Mouse (Mus musculus): Measurements from ENCODE around the gene S100a3. TPM values are rescaled to one million over a fixed set of nuclear protein-coding genes. Genes with fewer than 3 reads are reported as not detected.

Gene S100a3
- polyA plus RNA-seq, 1 experiment from 2014 or later, result 0.39 TPM

DNA sequence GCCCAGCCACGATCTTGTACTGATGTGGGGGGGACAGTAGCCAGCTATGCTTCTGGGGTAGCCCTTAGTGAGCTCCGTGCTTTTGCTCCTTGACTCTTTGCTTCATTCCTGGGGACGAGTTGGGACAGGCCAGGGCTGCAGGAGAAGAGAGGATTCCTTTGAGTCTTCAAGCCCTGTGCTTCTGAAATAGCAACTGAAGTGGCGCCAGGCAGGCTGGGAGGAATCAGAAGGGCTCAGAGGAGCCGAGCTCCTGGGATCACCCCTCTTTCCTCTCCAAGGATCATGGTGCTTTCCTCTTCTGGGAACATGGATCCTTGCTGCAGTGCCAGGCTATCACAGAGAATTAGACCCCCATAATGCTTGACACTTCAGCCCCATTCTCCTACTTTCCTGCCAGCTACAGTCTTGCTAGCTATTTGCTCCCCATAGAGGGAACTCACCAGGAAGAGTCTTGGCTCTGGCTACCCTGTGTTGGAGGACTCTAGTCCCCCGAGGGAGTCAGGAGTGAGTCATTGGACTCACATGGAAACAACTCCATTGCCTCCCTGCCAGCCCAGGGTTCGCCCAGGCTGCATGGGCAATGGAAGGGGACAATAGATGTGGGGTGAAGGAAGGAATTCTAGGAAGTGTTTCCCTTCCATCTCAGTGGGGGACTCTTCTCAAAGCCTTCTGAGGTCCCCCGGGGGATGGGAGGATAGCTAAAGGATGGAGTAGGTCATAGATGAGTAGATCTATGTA is 40.2 kb downstream of the S100a3 start:
- WGBS, result 80% methylated on average over 8 of the region's 8 CpGs
- H3K9me3 ChIP-seq (ENCODE audit: control insufficient read depth, low read length), result no peaks in the 10 kb centered on the region
- H3K4me1 ChIP-seq (replicated peaks; ENCODE audit: control insufficient read depth, insufficient read depth, low read length), result peaks cover 16% of the 10 kb centered on the region
- no peaks in the 10 kb centered on the region for H3K36me3 ChIP-seq (ENCODE audit: control insufficient read depth, insufficient read depth, low read length)
- no peak overlapping the region for H3K4me2 ChIP-seq (ENCODE audit: low read length)
- H3K9ac ChIP-seq (ENCODE audit: low read length), result no peak overlapping the region
- no peak overlapping the region for H3K27ac ChIP-seq (ENCODE audit: low read depth)
- no peak for ATAC-seq (replicated peaks; ENCODE audit: low FRiP score, low TSS enrichment, low read depth)
- DNase-seq (ENCODE audit: low spot score), result no peak
- H3K4me3 ChIP-seq (ENCODE audit: low read depth, low read length), result no peak overlapping the region
- no peaks in the 10 kb centered on the region for H3K27me3 ChIP-seq (replicated peaks; ENCODE audit: control insufficient read depth, insufficient read depth, low read length)

DNA sequence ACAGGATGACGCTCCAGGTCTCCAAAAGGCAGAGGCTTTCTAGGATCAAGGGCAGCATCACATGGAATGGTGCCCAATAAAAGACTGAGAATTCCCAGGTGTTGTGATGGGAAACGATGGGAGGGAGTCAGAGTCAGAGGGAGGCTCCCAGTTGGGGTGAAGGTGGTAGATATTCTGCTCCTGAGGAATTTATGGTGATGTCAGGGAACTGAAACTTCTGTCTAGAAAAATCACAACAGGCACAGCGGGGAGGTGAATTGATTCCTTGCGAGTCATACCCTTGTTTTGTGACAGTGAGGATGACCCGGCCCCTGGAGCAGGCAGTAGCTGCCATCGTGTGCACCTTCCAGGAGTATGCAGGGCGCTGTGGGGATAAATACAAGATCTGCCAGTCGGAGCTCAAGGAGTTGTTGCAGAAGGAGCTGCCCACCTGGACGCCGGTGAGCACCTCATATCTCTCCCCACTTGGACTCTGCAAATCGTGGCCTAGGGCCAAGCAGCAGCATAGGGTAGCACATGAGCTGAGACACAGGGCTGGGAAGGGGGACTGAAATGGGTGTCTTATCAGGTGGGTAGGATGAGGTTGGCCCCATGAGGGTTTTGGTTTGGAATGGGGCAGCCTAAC is 41.2 kb downstream of the S100a3 start, which contains the start of gene Gm42674:
Gene Gm42674, plus strand, starts transcription at position 419 of the 625 bp plus-strand sequence.
- no peak within 1 kb of the TSS for H3K4me3 ChIP-seq (ENCODE audit: low read depth, low read length)
- H3K4me1 ChIP-seq (replicated peaks; ENCODE audit: control insufficient read depth, insufficient read depth, low read length), result peaks cover 23% of the 10 kb centered on the region
- ATAC-seq (replicated peaks; ENCODE audit: low FRiP score, low TSS enrichment, low read depth), result no peak
- no peak for DNase-seq (ENCODE audit: low spot score)
- no peak within 1 kb of the TSS for H3K27ac ChIP-seq (ENCODE audit: low read depth)
- H3K36me3 ChIP-seq (ENCODE audit: control insufficient read depth, insufficient read depth, low read length), result no peaks in the 10 kb centered on the region
- H3K27me3 ChIP-seq (replicated peaks; ENCODE audit: control insufficient read depth, insufficient read depth, low read length), result no peaks in the 10 kb centered on the region
- no peak within 1 kb of the TSS for H3K4me2 ChIP-seq (ENCODE audit: low read length)
- WGBS, result 76% methylated on average over 11 of the region's 11 CpGs
- H3K9me3 ChIP-seq (ENCODE audit: control insufficient read depth, low read length), result no peaks in the 10 kb centered on the region
- H3K9ac ChIP-seq (ENCODE audit: low read length), result no peak within 1 kb of the TSS

DNA sequence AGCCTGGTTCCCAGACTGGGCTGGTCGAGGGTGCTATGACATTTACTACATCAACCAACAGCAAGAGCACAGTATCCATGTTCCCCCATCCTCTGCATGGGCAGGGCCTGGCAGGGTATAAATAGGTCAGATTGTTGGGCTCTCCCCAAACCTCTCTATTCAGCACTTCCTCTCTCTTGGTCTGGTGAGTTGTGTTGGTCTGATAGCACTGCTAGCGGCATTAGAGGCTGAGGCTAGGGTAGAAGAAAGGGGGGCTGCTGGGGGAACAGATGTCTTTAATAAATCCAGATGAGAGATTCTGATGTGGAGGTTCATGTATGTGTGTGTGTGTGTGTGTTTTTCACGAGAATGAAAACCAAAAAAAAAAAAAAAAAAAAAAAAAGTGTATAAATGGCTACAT is 43.2 kb downstream of the S100a3 start, which contains the start of gene S100a4:
Gene S100a4, plus strand, starts transcription at position 149 of the 400 bp plus-strand sequence.
- Histone ChIP-seq H3K27ac (ENCODE audit: low read depth) (peak within 1 kb of the TSS; percentile 44), H3K4me2 (ENCODE audit: low read length) (no peak within 1 kb of the TSS), H3K27me3 (replicated peaks; ENCODE audit: control insufficient read depth, insufficient read depth, low read length) (no peaks in the 10 kb centered on the region), H3K9ac (ENCODE audit: low read length) (no peak within 1 kb of the TSS), H3K4me1 (replicated peaks; ENCODE audit: control insufficient read depth, insufficient read depth, low read length) (peaks cover 23% of the 10 kb centered on the region), H3K4me3 (ENCODE audit: low read depth, low read length) (no peak within 1 kb of the TSS), H3K36me3 (ENCODE audit: control insufficient read depth, insufficient read depth, low read length) (no peaks in the 10 kb centered on the region), H3K9me3 (ENCODE audit: control insufficient read depth, low read length) (no peaks in the 10 kb centered on the region)
- WGBS, result 43% methylated on average over 3 of the region's 3 CpGs
- no peak for DNase-seq (ENCODE audit: low spot score)
- no peak for ATAC-seq (replicated peaks; ENCODE audit: low FRiP score, low TSS enrichment, low read depth)

DNA sequence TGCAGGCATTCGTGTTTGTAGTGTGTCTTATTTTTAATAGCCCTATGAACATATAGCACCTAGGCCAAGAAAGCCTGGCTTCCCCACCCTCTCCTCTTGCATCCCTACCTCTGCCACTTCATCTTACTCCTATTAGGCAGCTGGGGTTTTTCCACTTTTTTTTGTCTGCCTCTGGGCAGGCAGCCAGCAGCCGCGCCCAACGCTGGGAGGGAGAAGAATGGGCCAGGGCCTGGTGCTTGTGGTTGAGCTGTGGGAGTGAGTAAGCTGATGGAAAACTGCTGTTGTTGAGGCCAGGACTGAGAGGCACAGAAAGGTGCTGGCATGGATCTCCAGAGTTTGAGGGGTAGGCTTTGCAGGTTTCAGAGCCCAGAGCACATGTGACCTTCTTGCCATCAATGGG is 44.0 kb downstream of the S100a3 start:
- Histone ChIP-seq H3K9ac (ENCODE audit: low read length) (no peak overlapping the region), H3K4me3 (ENCODE audit: low read depth, low read length) (no peak overlapping the region), H3K27me3 (replicated peaks; ENCODE audit: control insufficient read depth, insufficient read depth, low read length) (no peaks in the 10 kb centered on the region), H3K9me3 (ENCODE audit: control insufficient read depth, low read length) (no peaks in the 10 kb centered on the region), H3K4me1 (replicated peaks; ENCODE audit: control insufficient read depth, insufficient read depth, low read length) (peaks cover 23% of the 10 kb centered on the region), H3K27ac (ENCODE audit: low read depth) (peak overlapping the region; percentile 44), H3K4me2 (ENCODE audit: low read length) (no peak overlapping the region), H3K36me3 (ENCODE audit: control insufficient read depth, insufficient read depth, low read length) (no peaks in the 10 kb centered on the region)
- DNase-seq (ENCODE audit: low spot score) (peak; percentile 88), ATAC-seq (replicated peaks; ENCODE audit: low FRiP score, low TSS enrichment, low read depth) (peak; percentile 73)
- 28% methylated on average over 4 of the region's 4 CpGs for WGBS

DNA sequence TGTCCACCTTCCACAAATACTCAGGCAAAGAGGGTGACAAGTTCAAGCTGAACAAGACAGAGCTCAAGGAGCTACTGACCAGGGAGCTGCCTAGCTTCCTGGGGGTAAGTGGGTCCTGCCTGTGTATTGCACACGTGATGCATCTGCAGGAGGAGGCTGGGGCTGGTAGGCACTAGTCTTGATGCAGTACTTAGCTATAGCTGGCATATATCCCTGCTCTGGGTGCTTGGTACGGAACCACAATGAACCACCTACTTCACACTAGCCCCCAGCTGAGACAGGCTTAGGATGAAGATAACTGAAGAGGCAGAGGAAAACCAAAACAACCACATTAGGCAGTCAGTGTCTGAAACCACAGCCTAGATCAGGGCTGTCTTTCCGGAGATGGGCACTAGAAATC is 44.7 kb downstream of the S100a3 start:
- H3K36me3 ChIP-seq (ENCODE audit: control insufficient read depth, insufficient read depth, low read length), result no peaks in the 10 kb centered on the region
- no peaks in the 10 kb centered on the region for H3K9me3 ChIP-seq (ENCODE audit: control insufficient read depth, low read length)
- no peak for DNase-seq (ENCODE audit: low spot score)
- no peaks in the 10 kb centered on the region for H3K27me3 ChIP-seq (replicated peaks; ENCODE audit: control insufficient read depth, insufficient read depth, low read length)
- no peak overlapping the region for H3K9ac ChIP-seq (ENCODE audit: low read length)
- WGBS, result 84% methylated on average over 3 of the region's 3 CpGs
- H3K4me3 ChIP-seq (ENCODE audit: low read depth, low read length), result no peak overlapping the region
- H3K27ac ChIP-seq (ENCODE audit: low read depth), result peak overlapping the region; percentile 40
- no peak for ATAC-seq (replicated peaks; ENCODE audit: low FRiP score, low TSS enrichment, low read depth)
- H3K4me1 ChIP-seq (replicated peaks; ENCODE audit: control insufficient read depth, insufficient read depth, low read length), result peaks cover 23% of the 10 kb centered on the region
- H3K4me2 ChIP-seq (ENCODE audit: low read length), result no peak overlapping the region

DNA sequence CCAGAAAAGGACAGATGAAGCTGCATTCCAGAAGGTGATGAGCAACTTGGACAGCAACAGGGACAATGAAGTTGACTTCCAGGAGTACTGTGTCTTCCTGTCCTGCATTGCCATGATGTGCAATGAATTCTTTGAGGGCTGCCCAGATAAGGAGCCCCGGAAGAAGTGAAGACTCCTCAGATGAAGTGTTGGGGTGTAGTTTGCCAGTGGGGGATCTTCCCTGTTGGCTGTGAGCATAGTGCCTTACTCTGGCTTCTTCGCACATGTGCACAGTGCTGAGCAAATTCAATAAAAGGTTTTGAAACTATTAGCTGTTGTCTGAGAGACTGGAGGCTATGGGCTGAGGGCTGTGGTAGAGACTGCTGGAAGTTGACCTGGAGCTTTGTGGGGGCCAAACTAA is 45.4 kb downstream of the S100a3 start:
- no peak for ATAC-seq (replicated peaks; ENCODE audit: low FRiP score, low TSS enrichment, low read depth)
- WGBS, result 77% methylated on average over 2 of the region's 2 CpGs
- no peak overlapping the region for H3K9ac ChIP-seq (ENCODE audit: low read length)

DNA sequence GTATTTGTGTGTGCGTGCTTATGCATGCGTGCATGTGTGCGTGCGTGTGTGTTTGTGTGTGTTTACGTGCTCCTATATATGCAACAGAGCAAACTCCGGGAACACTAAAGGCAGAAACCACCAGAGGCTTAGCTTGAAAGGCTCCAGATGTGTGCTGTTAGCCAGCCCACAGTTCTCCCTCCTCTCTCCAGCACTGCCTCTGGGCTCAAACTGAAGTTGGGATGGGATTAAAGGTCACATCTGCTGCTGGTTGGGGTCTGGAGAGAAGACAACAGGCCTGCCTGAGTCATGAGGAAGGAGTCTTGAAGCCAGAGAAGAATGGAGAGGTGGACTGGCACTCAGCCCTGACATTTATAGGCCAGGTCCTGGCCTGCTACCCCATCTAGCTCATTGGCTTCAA is 45.8 kb downstream of the S100a3 start:
- Histone ChIP-seq H3K4me3 (ENCODE audit: low read depth, low read length) (no peak overlapping the region), H3K27me3 (replicated peaks; ENCODE audit: control insufficient read depth, insufficient read depth, low read length) (no peaks in the 10 kb centered on the region), H3K4me2 (ENCODE audit: low read length) (no peak overlapping the region), H3K9me3 (ENCODE audit: control insufficient read depth, low read length) (no peaks in the 10 kb centered on the region), H3K27ac (ENCODE audit: low read depth) (peak overlapping the region; percentile 39), H3K9ac (ENCODE audit: low read length) (no peak overlapping the region), H3K36me3 (ENCODE audit: control insufficient read depth, insufficient read depth, low read length) (no peaks in the 10 kb centered on the region), H3K4me1 (replicated peaks; ENCODE audit: control insufficient read depth, insufficient read depth, low read length) (peaks cover 23% of the 10 kb centered on the region)
- WGBS, result 55% methylated on average over 6 of the region's 6 CpGs
- ATAC-seq (replicated peaks; ENCODE audit: low FRiP score, low TSS enrichment, low read depth), result no peak
- DNase-seq (ENCODE audit: low spot score), result no peak

More for the DNA sequence above, 45.4 kb downstream of the S100a3 start:
- H3K4me3 ChIP-seq (ENCODE audit: low read depth, low read length), result no peak overlapping the region
- no peaks in the 10 kb centered on the region for H3K36me3 ChIP-seq (ENCODE audit: control insufficient read depth, insufficient read depth, low read length)
- H3K4me2 ChIP-seq (ENCODE audit: low read length), result no peak overlapping the region
- DNase-seq (ENCODE audit: low spot score), result no peak
- no peaks in the 10 kb centered on the region for H3K27me3 ChIP-seq (replicated peaks; ENCODE audit: control insufficient read depth, insufficient read depth, low read length)
- peak overlapping the region; percentile 39 for H3K27ac ChIP-seq (ENCODE audit: low read depth)
- peaks cover 23% of the 10 kb centered on the region for H3K4me1 ChIP-seq (replicated peaks; ENCODE audit: control insufficient read depth, insufficient read depth, low read length)
- no peaks in the 10 kb centered on the region for H3K9me3 ChIP-seq (ENCODE audit: control insufficient read depth, low read length)

DNA sequence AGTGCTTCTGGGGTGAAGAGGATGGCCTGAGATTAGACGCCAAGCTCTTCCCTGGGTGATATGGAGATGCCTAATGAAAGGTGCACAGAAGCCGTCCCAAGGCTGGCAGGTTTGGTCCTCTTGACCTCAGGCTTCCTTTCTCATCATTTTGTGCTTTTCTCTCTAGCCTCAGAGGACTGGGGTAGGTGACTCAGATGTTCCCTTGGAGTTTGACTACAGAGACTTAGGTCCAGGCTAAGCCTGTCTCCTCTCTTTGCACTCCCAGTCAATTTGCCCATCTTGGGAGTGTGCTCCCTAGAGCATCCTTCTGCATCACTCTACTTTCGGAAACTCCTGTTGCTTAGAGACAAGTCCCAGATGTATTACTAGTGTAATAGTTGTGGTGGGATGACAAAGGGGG is 47.0 kb downstream of the S100a3 start:
- DNase-seq (ENCODE audit: low spot score) (no peak), ATAC-seq (replicated peaks; ENCODE audit: low FRiP score, low TSS enrichment, low read depth) (no peak)
- peaks cover 23% of the 10 kb centered on the region for H3K4me1 ChIP-seq (replicated peaks; ENCODE audit: control insufficient read depth, insufficient read depth, low read length)
- WGBS, result 85% methylated on average over 3 of the region's 3 CpGs
- H3K4me3 ChIP-seq (ENCODE audit: low read depth, low read length), result no peak overlapping the region
- no peak overlapping the region for H3K4me2 ChIP-seq (ENCODE audit: low read length)
- H3K9me3 ChIP-seq (ENCODE audit: control insufficient read depth, low read length), result no peaks in the 10 kb centered on the region
- no peak overlapping the region for H3K27ac ChIP-seq (ENCODE audit: low read depth)
- H3K9ac ChIP-seq (ENCODE audit: low read length), result no peak overlapping the region
- H3K36me3 ChIP-seq (ENCODE audit: control insufficient read depth, insufficient read depth, low read length), result no peaks in the 10 kb centered on the region
- H3K27me3 ChIP-seq (replicated peaks; ENCODE audit: control insufficient read depth, insufficient read depth, low read length), result no peaks in the 10 kb centered on the region

DNA sequence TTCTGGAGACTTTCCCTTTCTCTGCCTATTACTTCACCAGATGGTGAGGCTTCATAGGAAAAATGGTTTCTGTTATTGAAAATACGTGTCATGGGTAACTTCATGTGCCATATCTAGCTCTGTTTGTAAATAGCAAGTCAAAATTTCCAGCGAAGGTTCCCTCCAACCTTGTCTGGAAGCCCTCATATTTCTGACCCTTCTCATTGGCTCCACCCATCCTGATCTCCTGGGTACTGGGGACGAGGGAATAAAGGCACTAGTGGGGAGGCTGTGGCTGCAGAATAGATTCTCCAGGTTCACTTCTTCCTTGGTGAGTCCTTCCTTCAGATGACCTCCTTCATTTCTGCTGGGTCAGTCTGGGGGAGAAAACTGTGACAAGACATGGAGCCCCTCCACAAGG is 47.8 kb downstream of the S100a3 start, which contains the start of gene S100a5:
Gene S100a5, plus strand, starts transcription at position 301 of the 400 bp plus-strand sequence.
- WGBS, result 51% methylated on average over 3 of the region's 3 CpGs
- Histone ChIP-seq H3K4me3 (ENCODE audit: low read depth, low read length) (no peak within 1 kb of the TSS), H3K36me3 (ENCODE audit: control insufficient read depth, insufficient read depth, low read length) (no peaks in the 10 kb centered on the region), H3K9ac (ENCODE audit: low read length) (no peak within 1 kb of the TSS), H3K4me1 (replicated peaks; ENCODE audit: control insufficient read depth, insufficient read depth, low read length) (peaks cover 29% of the 10 kb centered on the region), H3K27me3 (replicated peaks; ENCODE audit: control insufficient read depth, insufficient read depth, low read length) (no peaks in the 10 kb centered on the region), H3K27ac (ENCODE audit: low read depth) (no peak within 1 kb of the TSS), H3K9me3 (ENCODE audit: control insufficient read depth, low read length) (no peaks in the 10 kb centered on the region), H3K4me2 (ENCODE audit: low read length) (no peak within 1 kb of the TSS)
- no peak for DNase-seq (ENCODE audit: low spot score)
- no peak for ATAC-seq (replicated peaks; ENCODE audit: low FRiP score, low TSS enrichment, low read depth)
